Mouse (Mus musculus) ES-E14 (cell line): ENCODE results near the gene Nos2. TPM values are rescaled to one million over a fixed set of nuclear protein-coding genes. Genes with fewer than 3 reads are reported as not detected.
A peak's percentile ranks its signal among the peaks of the same experiment; 100 is the strongest.

ENCODE experiments used
- DNase-seq: peaks from one replicate; pipeline ENCODE4 v3.0.0-alpha.2; 2013; ENCODE audit warnings: low read depth, low spot score
- H3K27ac ChIP-seq: 2 replicates; pipeline ENCODE4 v1.5.1; 2012; ENCODE audit warnings: low read depth, mild to moderate bottlenecking, low read length, moderate library complexity, mixed read lengths; ENCODE audit not compliant: poor library complexity, insufficient read depth, severe bottlenecking
- H3K36me3 ChIP-seq: 2 replicates; pipeline ENCODE4 v1.6.1; 2012; ENCODE audit warnings: mild to moderate bottlenecking, low read length, moderate library complexity, mixed read lengths; ENCODE audit not compliant: control insufficient read depth, poor library complexity, insufficient read depth, severe bottlenecking
- H3K4me1 ChIP-seq, 2 experiments: fragments of 150-350 bp in 1 of 2; sonication (generic) in 1 of 2; 2 replicates each; pipeline ENCODE4 v1.6.1; 2012; ENCODE audit warnings: low read length in 2 of 2, mild to moderate bottlenecking in 1 of 2, mixed read lengths in 1 of 2; ENCODE audit not compliant: control insufficient read depth in 2 of 2, insufficient read depth in 2 of 2, poor library complexity in 1 of 2
- H3K4me3 ChIP-seq, 2 experiments: fragments of 150-350 bp in 1 of 2; sonication (generic) in 1 of 2; 2 replicates each; pipeline ENCODE4 v1.5.1; 2012; ENCODE audit warnings: low read length in 2 of 2, low read depth in 1 of 2, mild to moderate bottlenecking in 1 of 2, mixed read lengths in 1 of 2; ENCODE audit not compliant: insufficient read depth in 1 of 2, poor library complexity in 1 of 2, severe bottlenecking in 1 of 2
- H3K9ac ChIP-seq: 2 replicates; pipeline ENCODE4 v1.6.1; 2012; ENCODE audit warnings: low read depth, mild to moderate bottlenecking, low read length, mixed read lengths; ENCODE audit not compliant: poor library complexity, insufficient read depth, severe bottlenecking
- H3K9me3 ChIP-seq: fragments of 150-350 bp; sonication (generic); 2 replicates; pipeline ENCODE4 v1.6.1; 2012; ENCODE audit warnings: low read depth, mild to moderate bottlenecking, low read length; ENCODE audit not compliant: control insufficient read depth, insufficient read depth
- CHD2 ChIP-seq: IDR thresholded peaks from 2 replicates; pipeline ENCODE4 v1.6.1; 2014; ENCODE audit warnings: mild to moderate bottlenecking, low read depth, low read length, inconsistent platforms
- HCFC1 ChIP-seq: IDR thresholded peaks from 2 replicates; pipeline ENCODE4 v1.6.1; 2012; ENCODE audit warnings: low read length, inconsistent platforms, borderline replicate concordance; ENCODE audit not compliant: insufficient read depth
- MAFK ChIP-seq: IDR thresholded peaks from 2 replicates; pipeline ENCODE4 v1.6.1; 2014; ENCODE audit warnings: mild to moderate bottlenecking, low read depth, low read length, inconsistent platforms; ENCODE audit not compliant: insufficient read depth
- ZC3H11A ChIP-seq: IDR thresholded peaks from 2 replicates; pipeline ENCODE4 v1.6.1; 2012; ENCODE audit warnings: low read depth, mild to moderate bottlenecking, inconsistent platforms, low read length, borderline replicate concordance
- ZNF384 ChIP-seq: IDR thresholded peaks from 2 replicates; pipeline ENCODE4 v1.6.1; 2012; ENCODE audit warnings: low read depth, low read length, inconsistent platforms
- in situ Hi-C, 2 experiments: fragments of 600-800 bp; cut with MboI; formaldehyde crosslinking; loops; one replicate each; pipeline ENCODE4 v1.15.1; 2025; ENCODE audit warnings: low sequenced_read_pairs in 2 of 2, inconsistent platforms in 1 of 2; ENCODE audit not compliant: unreplicated experiment in 2 of 2
- total RNA-seq: library from RNA; depleted of rRNA; stranded (reverse); fragments of 300-350 nt; gene quantifications from 2 replicates; pipeline ENCODE4 v1.2.3, GENCODE M21; 2012

The Nos2 gene
- total RNA-seq, 1 experiment, result 0.22 TPM

DNA sequence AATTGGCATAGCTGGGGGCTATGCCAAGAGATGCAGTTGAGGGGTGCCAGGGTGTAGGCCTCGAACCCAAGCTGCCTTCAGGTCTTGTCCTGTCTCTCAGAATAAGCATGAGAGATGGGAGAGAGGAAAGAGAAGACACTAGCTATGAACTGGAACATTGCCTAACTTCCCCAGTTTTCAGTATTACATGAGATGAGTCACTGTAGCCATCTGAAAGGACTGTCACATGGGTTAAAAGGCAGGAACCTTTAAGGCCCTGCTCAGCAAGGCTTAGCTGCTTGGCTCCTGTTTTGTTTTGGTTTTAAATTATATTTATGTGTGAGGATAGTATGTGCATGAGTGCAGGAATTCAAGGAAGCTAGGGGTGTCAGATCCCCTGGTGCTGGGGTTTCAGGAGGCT, 4.2 kb upstream of the Nos2 start:
- Histone ChIP-seq H3K27ac (no peak overlapping the region), H3K9ac (no peak overlapping the region), H3K4me1 (no peaks in the 10 kb centered on the region; a peak in 1 of 4 replicates), H3K4me3 (no peak overlapping the region), H3K36me3 (no peaks in the 10 kb centered on the region), H3K9me3 (no peaks in the 10 kb centered on the region)
- TF ChIP-seq CHD2, result no peak
- no peak for TF ChIP-seq MAFK
- TF ChIP-seq ZNF384, result no peak
- TF ChIP-seq HCFC1, result no peak
- no peak for TF ChIP-seq ZC3H11A
- in situ Hi-C loops, result no loop called here
- no peak for DNase-seq

- Histone ChIP-seq H3K4me3 (no peak overlapping the region), H3K4me1 (peaks cover 1 to 3% of the 10 kb centered on the region in 2 experiments; a peak in 3 of 4 replicates), H3K9me3 (no peaks in the 10 kb centered on the region), H3K9ac (no peak overlapping the region), H3K36me3 (no peaks in the 10 kb centered on the region), H3K27ac (no peak overlapping the region)
- no peak for DNase-seq
- in situ Hi-C loops, result no loop called here
- no peak for TF ChIP-seq ZNF384
- TF ChIP-seq MAFK, result no peak
- no peak for TF ChIP-seq ZC3H11A
- TF ChIP-seq HCFC1, result no peak
- TF ChIP-seq CHD2, result no peak
These were observed 842 bp upstream of the Nos2 start for GRCm38 (mm10) chr11:78919745-78920144.

DNA sequence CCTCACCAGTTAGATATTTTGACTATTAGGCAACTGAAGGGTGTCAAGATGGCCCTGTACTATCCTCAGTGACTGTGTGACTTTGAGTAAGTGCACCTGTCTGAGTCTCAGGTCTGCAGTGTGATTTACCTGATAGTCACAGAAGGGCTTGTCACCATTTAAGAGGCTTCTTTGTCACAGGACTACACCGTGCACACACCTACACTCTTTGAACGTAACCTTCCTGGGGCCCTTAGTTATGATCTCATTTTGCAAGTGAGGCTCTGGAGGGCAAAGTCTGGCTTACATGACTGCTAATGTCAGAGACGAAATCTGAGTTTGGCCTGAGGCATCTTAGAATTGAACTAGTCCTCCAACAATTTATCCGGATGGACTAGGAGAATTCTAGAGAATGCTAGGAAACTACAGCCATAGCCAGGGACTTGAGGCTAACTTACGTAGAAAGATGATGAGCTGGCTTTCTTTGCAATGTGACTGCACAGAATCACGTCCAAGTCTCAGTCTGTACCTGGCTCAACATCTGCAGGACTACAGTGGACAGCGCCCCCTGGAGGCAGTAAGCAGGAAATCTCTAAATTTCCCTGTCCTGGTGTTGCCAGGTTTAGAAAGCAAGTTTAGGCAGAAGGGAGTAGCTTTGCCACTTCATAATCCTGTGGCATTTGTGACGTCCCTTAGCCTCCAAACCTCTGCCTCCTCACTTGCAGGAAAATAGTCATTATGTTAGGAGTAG, 2.3 kb downstream of the Nos2 start:
- H3K4me3 ChIP-seq, result no peak overlapping the region
- H3K27ac ChIP-seq, result no peak overlapping the region
- peaks cover 1 to 7% of the 10 kb centered on the region in 2 experiments; a peak in 3 of 4 replicates for H3K4me1 ChIP-seq
- no peak overlapping the region for H3K9ac ChIP-seq
- peak; percentile 43; the same call in 1 of the 2 replicates for TF ChIP-seq ZC3H11A
- TF ChIP-seq CHD2, result no peak
- H3K9me3 ChIP-seq, result no peaks in the 10 kb centered on the region
- H3K36me3 ChIP-seq, result no peaks in the 10 kb centered on the region
- DNase-seq, result peak; percentile 33
- in situ Hi-C loops, result no loop called here

DNA sequence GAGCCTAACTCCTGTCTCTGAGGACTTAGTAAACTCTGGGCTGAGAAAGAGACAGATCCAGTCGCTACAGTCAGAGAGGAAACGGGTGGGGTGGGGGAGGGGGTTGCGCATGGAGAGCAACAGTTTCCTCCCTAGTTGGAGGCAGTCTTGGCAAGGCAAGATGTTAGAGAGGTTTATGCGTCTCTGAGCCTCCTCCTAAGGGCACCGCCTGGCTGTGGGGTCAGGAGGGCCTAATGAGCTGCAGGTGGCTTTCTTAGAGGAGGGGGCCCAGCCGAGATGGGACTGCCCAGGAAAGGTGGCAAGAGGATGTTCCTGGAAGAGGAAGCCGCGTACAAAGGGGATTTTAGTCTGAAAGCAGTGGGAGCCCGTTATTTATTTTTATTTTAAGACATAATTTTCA, 3.5 kb downstream of the Nos2 start:
- Histone ChIP-seq H3K36me3 (no peaks in the 10 kb centered on the region), H3K4me3 (no peak overlapping the region), H3K9me3 (no peaks in the 10 kb centered on the region), H3K4me1 (peaks cover 1 to 7% of the 10 kb centered on the region in 2 experiments; a peak in 3 of 4 replicates), H3K9ac (no peak overlapping the region), H3K27ac (no peak overlapping the region)
- TF ChIP-seq ZC3H11A (no peak), HCFC1 (no peak), ZNF384 (no peak), MAFK (no peak)
- in situ Hi-C loops, result no loop called here
- DNase-seq, result peak; percentile 4

- H3K27ac ChIP-seq, result no peak overlapping the region
- peaks cover 1 to 7% of the 10 kb centered on the region in 2 experiments; a peak in 3 of 4 replicates for H3K4me1 ChIP-seq
- no peak for TF ChIP-seq CHD2
- peak overlapping the region; percentile 62 for H3K9ac ChIP-seq
- H3K4me3 ChIP-seq, result peak overlapping the region; percentile 59 to 60
- peak; percentile 7 for DNase-seq
- H3K36me3 ChIP-seq, result no peaks in the 10 kb centered on the region
- in situ Hi-C loops, result no loop called here
- H3K9me3 ChIP-seq, result no peaks in the 10 kb centered on the region
These were observed 4.3 kb downstream of the Nos2 start for GRCm38 (mm10) chr11:78924916-78925315.
